Mouse (Mus musculus): ENCODE measurements at regions not wholly inside any gene's neighbourhood (a gene's known extent, or its start where the extent isn't known, plus 50 kb on each side); places are given as distances from the start of the nearest gene placed in this dataset.

DNA sequence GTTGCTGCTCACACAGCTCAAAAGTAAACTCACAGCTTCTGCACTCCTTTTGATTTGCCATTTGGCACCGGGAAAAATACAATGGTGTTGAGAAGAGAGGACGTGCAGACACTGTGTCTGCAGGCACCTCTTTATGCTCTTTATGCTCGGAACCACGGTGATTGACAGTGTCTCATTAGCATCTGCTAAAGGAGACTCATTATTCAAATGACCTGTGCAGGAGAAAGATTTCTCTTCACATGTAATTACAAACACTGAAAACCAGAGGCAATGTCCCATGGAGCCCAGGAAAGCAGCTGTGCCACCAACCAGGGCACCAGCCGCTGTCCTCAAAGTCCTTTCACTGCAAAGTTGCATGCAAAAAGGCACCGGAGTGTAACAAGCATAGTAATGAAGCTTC, 175.2 kb downstream of the Plod2 start:
- TF ChIP-seq CTCF (IDR thresholded peaks at IDR 0.05; ENCODE audit: low read depth), result no peak
- DNase-seq (ENCODE audit: low spot score), result peak; percentile 44
- no peak overlapping the region for H3K4me2 ChIP-seq (ENCODE audit: low read depth, low read length)
- no peaks in the 10 kb centered on the region for H3K4me1 ChIP-seq (ENCODE audit: insufficient read depth, low read length)
- no peaks in the 10 kb centered on the region for H3K27me3 ChIP-seq (ENCODE audit: insufficient read depth, low read length)
- no peak overlapping the region for H3K4me3 ChIP-seq (ENCODE audit: low read length)
- no peak overlapping the region for H3K9ac ChIP-seq (replicated peaks; ENCODE audit: low read length)
- H3K27ac ChIP-seq, result no peak overlapping the region
- no peaks in the 10 kb centered on the region for H3K36me3 ChIP-seq (ENCODE audit: insufficient read depth, low read length)
- ATAC-seq, result peak; percentile 79
- no peaks in the 10 kb centered on the region for H3K9me3 ChIP-seq (ENCODE audit: low read length)
- 12% methylated on average over 6 of the region's 6 CpGs for WGBS

DNA sequence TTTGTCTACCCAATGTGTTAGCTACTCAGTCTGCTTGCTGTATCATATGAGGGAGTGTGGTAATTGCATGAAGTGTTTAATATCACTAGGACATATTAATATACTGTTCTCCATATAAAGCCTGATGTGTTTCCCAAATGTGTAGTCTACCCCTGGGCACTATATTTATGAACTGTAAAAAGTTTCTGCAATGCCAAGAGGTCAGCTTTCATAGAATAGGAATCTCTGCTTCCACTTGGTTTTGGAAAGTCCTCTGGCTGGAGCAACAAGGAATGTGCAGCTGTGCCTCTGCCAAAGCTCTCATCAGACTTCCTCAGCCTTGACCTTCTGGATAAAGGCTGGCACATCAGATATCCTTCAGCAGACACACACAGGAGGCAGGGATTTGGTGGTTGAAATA, 176.3 kb downstream of the Plod2 start:
- no peak overlapping the region; the same call in 1 of the 2 replicates for H3K27ac ChIP-seq
- no peaks in the 10 kb centered on the region for H3K36me3 ChIP-seq (ENCODE audit: insufficient read depth, low read length)
- H3K4me2 ChIP-seq (ENCODE audit: low read depth, low read length), result no peak overlapping the region
- no peaks in the 10 kb centered on the region for H3K9me3 ChIP-seq (ENCODE audit: low read length)
- ATAC-seq (no peak), DNase-seq (ENCODE audit: low spot score) (no peak)
- H3K4me1 ChIP-seq (ENCODE audit: insufficient read depth, low read length), result no peaks in the 10 kb centered on the region
- H3K4me3 ChIP-seq (ENCODE audit: low read length), result no peak overlapping the region
- no peaks in the 10 kb centered on the region for H3K27me3 ChIP-seq (ENCODE audit: insufficient read depth, low read length)
- TF ChIP-seq CTCF (IDR thresholded peaks at IDR 0.05; ENCODE audit: low read depth), result no peak
- H3K9ac ChIP-seq (replicated peaks; ENCODE audit: low read length), result no peak overlapping the region

DNA sequence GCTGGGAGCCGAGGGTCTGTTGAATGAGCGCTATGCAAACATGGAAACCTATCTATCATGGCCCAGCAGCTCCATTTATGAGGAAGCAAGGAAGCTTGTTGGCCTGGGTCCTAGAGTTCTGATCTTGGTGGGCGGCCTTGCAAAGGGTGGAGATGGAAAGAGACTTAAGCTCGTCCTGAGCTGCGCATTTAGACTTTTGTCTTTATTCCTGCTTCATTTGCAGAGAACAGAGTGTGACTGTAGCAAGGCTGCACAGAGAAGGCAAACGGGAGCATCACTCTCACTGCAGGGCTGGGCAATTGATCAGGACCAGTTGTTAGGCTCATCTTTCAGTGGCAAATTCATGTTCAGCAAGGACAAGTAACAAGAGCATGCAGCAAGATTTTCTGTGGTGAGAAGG, 177.2 kb downstream of the Plod2 start:
- no peak overlapping the region for H3K4me3 ChIP-seq (ENCODE audit: low read length)

DNA sequence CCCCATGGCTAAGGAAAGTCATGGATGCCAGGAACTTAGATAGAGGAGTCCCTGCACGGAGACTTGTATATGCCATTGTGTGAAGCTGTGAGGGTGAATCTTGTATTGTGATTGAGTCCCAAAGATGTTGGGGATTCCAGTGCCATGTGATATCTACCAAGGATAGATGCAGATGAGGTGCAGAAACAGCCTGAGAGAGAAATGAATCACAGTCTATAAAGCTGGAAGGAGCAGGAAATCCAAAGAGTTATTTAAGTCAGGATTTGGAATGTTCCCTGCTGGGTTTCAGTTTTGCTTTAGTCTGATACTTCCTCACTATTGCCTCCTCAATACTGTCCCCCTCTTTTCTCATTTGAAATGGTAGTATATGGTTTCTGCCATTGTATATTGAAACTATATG, 186.8 kb downstream of the Plod2 start:
- no peak for ATAC-seq
- 83% methylated on average over 1 of the region's 1 CpGs for WGBS
- H3K4me1 ChIP-seq (ENCODE audit: insufficient read depth, low read length), result no peaks in the 10 kb centered on the region

More for the DNA sequence above, 177.2 kb downstream of the Plod2 start:
- peak; percentile 3 for DNase-seq (ENCODE audit: low spot score)
- no peaks in the 10 kb centered on the region for H3K9me3 ChIP-seq (ENCODE audit: low read length)
- no peak for TF ChIP-seq CTCF (IDR thresholded peaks at IDR 0.05; ENCODE audit: low read depth)
- H3K4me2 ChIP-seq (ENCODE audit: low read depth, low read length), result no peak overlapping the region
- no peak for ATAC-seq
- no peak overlapping the region for H3K9ac ChIP-seq (replicated peaks; ENCODE audit: low read length)
- no peaks in the 10 kb centered on the region for H3K27me3 ChIP-seq (ENCODE audit: insufficient read depth, low read length)
- no peaks in the 10 kb centered on the region for H3K4me1 ChIP-seq (ENCODE audit: insufficient read depth, low read length)
- H3K27ac ChIP-seq, result no peak overlapping the region; the same call in 1 of the 2 replicates
- 59% methylated on average over 6 of the region's 6 CpGs for WGBS
- no peaks in the 10 kb centered on the region for H3K36me3 ChIP-seq (ENCODE audit: insufficient read depth, low read length)

DNA sequence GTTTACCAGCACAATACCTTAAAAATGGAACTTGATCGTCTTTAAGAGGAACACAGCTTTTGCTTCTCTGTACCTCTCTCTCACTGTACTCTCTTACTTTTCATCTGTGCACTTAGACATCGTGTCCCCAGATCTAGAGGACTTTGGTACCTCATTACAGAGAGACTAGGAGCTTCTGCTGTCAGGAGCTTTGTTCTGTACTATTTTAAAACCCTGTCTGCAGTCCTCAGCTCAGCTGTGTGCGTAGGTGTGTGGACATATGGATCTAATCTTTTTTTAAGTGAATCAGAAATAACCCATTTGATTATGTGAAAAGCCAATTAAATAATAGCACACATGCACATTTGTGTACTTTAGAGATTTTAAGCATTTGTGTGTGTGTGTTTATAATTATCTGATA, 189.4 kb downstream of the Plod2 start:
- no peak overlapping the region for H3K9ac ChIP-seq (replicated peaks; ENCODE audit: low read length)
- H3K27me3 ChIP-seq (ENCODE audit: insufficient read depth, low read length), result no peaks in the 10 kb centered on the region
- no peaks in the 10 kb centered on the region for H3K4me1 ChIP-seq (ENCODE audit: insufficient read depth, low read length)
- 80% methylated on average over 3 of the region's 3 CpGs for WGBS
- DNase-seq (ENCODE audit: low spot score) (no peak), ATAC-seq (no peak)
- H3K36me3 ChIP-seq (ENCODE audit: insufficient read depth, low read length), result no peaks in the 10 kb centered on the region
- H3K27ac ChIP-seq, result no peak overlapping the region
- H3K4me2 ChIP-seq (ENCODE audit: low read depth, low read length), result no peak overlapping the region
- no peak overlapping the region for H3K4me3 ChIP-seq (ENCODE audit: low read length)
- no peaks in the 10 kb centered on the region for H3K9me3 ChIP-seq (ENCODE audit: low read length)
- TF ChIP-seq CTCF (IDR thresholded peaks at IDR 0.05; ENCODE audit: low read depth), result no peak

More for the DNA sequence above, 186.8 kb downstream of the Plod2 start:
- Histone ChIP-seq H3K4me2 (ENCODE audit: low read depth, low read length) (no peak overlapping the region), H3K27ac (no peak overlapping the region), H3K36me3 (ENCODE audit: insufficient read depth, low read length) (no peaks in the 10 kb centered on the region), H3K4me3 (ENCODE audit: low read length) (no peak overlapping the region), H3K9me3 (ENCODE audit: low read length) (no peaks in the 10 kb centered on the region), H3K9ac (replicated peaks; ENCODE audit: low read length) (no peak overlapping the region), H3K27me3 (ENCODE audit: insufficient read depth, low read length) (no peaks in the 10 kb centered on the region)
- TF ChIP-seq CTCF (IDR thresholded peaks at IDR 0.05; ENCODE audit: low read depth), result no peak
- DNase-seq (ENCODE audit: low spot score), result no peak

DNA sequence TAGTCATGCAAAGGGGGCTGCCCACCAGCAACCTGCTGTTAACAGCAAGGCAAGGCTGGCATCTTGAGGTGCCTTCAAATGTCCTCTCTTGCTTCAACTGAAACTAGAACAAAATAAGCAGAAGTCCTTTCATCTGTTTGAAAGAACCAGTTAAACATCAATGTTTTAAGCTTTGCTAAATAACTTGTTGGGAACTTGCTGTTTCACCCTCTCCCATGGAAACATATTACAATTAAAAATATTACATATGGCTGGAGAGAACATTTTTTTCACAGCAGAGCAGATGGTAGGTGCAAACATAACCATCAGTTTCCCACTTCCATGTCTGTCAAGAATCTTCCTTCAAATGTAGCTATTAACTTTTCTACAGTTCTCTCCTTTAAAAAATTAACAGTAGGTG, 225.5 kb downstream of the Plod2 start:
- ATAC-seq (no peak), DNase-seq (ENCODE audit: low spot score) (no peak)
- H3K4me2 ChIP-seq (ENCODE audit: low read depth, low read length), result no peak overlapping the region
- no peaks in the 10 kb centered on the region for H3K36me3 ChIP-seq (ENCODE audit: insufficient read depth, low read length)
- H3K4me1 ChIP-seq (ENCODE audit: insufficient read depth, low read length), result no peaks in the 10 kb centered on the region
- no peaks in the 10 kb centered on the region for H3K9me3 ChIP-seq (ENCODE audit: low read length)
- no peak overlapping the region for H3K4me3 ChIP-seq (ENCODE audit: low read length)
- H3K27me3 ChIP-seq (ENCODE audit: insufficient read depth, low read length), result no peaks in the 10 kb centered on the region
- TF ChIP-seq CTCF (IDR thresholded peaks at IDR 0.05; ENCODE audit: low read depth), result no peak
- H3K27ac ChIP-seq, result no peak overlapping the region
- H3K9ac ChIP-seq (replicated peaks; ENCODE audit: low read length), result no peak overlapping the region

DNA sequence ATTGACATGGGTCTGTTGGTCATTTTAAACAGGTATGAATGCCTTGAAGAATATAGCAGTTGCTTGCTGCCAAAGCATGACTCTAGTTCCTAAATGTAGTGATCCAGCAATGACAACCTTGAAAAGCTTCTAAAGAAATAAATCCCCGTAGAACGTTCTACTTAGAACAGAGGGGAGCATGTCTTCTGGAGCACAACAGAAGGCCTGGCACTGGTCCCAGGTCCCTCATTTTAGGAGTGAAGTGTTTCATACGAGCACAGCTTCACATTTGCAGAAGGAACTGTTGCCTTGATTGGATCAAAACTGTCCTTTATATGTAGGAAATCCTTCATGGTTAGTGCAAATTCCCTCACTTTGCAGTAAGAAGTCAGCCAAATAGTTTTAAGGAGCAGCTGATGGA, 226.4 kb downstream of the Plod2 start:
- no peak for TF ChIP-seq CTCF (IDR thresholded peaks at IDR 0.05; ENCODE audit: low read depth)
- DNase-seq (ENCODE audit: low spot score), result no peak
- no peak overlapping the region for H3K4me2 ChIP-seq (ENCODE audit: low read depth, low read length)
- 60% methylated on average over 3 of the region's 3 CpGs for WGBS
- no peak for ATAC-seq
- no peaks in the 10 kb centered on the region for H3K36me3 ChIP-seq (ENCODE audit: insufficient read depth, low read length)
- no peak overlapping the region for H3K9ac ChIP-seq (replicated peaks; ENCODE audit: low read length)
- no peaks in the 10 kb centered on the region for H3K27me3 ChIP-seq (ENCODE audit: insufficient read depth, low read length)
- H3K4me1 ChIP-seq (ENCODE audit: insufficient read depth, low read length), result no peaks in the 10 kb centered on the region
- H3K9me3 ChIP-seq (ENCODE audit: low read length), result no peaks in the 10 kb centered on the region
- no peak overlapping the region for H3K27ac ChIP-seq
- H3K4me3 ChIP-seq (ENCODE audit: low read length), result no peak overlapping the region

Measured in hindbrain, postnatal 0 days (tissue).